Mouse (Mus musculus): ENCODE data around the gene Arpp21.

Gene Arpp21

GRCm38 (mm10) chr9:112032169-112032568 lies 203.6 kb downstream of the Arpp21 start:
- no peak for DNase-seq (ENCODE audit: extremely low spot score, low read depth, low spot score)

DNA sequence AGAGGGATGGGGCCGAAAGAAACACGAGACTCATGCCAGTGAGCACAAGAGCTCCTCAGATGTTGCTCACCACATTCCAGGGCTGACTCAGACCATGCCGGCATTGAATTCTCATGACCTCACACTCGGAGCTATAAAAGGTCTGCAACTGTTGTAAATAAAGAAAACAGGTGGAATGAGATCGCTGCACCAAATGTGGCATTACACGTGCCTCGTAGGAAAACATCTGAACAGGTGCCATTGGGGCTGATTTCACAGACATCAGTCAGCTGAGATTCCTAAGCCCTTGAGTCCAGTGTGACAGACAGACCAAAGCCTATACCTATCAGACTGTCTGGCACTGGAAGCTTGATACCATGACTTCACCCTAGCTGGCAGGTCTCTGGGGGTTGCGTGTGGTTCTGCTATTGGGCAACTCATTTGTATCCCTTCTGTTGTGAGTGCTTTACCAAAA lies 212.1 kb downstream of the Arpp21 start:
- DNase-seq (ENCODE audit: extremely low spot score, low read depth, low spot score) = no peak

- no peak for DNase-seq (ENCODE audit: extremely low spot score, low read depth, low spot score)
Measured at GRCm38 (mm10) chr9:112023111-112023510, 212.6 kb downstream of the Arpp21 start.
